Mouse (Mus musculus): Measurements from ENCODE around the gene Cdc45. TPM values are rescaled to one million over a fixed set of nuclear protein-coding genes. Genes with fewer than 3 reads are reported as not detected.

Gene Cdc45
- polyA plus RNA-seq, 1 experiment from 2014 or later = 8.9 TPM

DNA sequence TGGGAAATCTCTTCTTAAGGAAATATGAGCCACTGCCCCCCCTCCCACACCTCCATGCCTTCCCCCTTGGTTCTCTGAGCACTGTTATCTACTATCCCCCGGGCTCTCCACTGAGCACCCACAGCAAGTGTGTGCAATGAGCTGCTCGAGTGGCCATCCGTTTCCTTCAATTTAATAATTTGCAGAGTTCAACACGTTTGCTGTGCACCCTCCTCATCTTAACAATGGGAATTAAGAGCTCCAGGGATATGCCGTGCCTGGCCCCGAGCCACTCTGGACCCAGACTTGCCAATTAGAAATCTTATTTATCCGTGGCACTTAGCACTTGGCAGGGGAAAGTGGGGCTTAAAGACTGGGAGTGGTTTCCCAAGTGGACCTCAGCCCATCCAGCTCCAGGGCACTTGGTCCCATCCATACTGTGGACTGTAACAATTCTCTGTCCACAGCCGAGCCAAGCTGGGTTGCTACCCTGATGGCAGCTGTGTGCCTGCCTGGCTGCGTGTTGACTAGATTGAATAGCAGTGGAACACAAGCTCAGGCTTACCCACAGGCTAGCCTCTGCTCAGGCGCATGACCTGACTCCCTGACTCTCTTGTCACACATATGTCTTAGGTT, 59.8 kb downstream of the Cdc45 start:
- Histone ChIP-seq H3K4me2 (replicated peaks; ENCODE audit: low read depth) (no peak overlapping the region), H3K9ac (ENCODE audit: low read depth, low read length) (no peak overlapping the region), H3K27ac (ENCODE audit: low read depth, low read length) (no peak overlapping the region), H3K9me3 (ENCODE audit: control insufficient read depth) (no peaks in the 10 kb centered on the region), H3K27me3 (replicated peaks; ENCODE audit: control insufficient read depth, insufficient read depth, low read length) (no peaks in the 10 kb centered on the region), H3K4me1 (replicated peaks; ENCODE audit: control insufficient read depth, insufficient read depth, low read length) (no peaks in the 10 kb centered on the region; the same call in 1 of the 2 replicates), H3K4me3 (ENCODE audit: low read depth, low read length) (no peak overlapping the region), H3K36me3 (ENCODE audit: control insufficient read depth, insufficient read depth) (no peaks in the 10 kb centered on the region)
- no peak for ATAC-seq
- TF ChIP-seq CTCF (IDR thresholded peaks at IDR 0.05; ENCODE audit: low read depth) = no peak
- 72% methylated on average over 10 of the region's 10 CpGs for WGBS

GRCm38 (mm10) chr16:18751101-18751500, 60.7 kb downstream of the Cdc45 start:
- H3K36me3 ChIP-seq (ENCODE audit: control insufficient read depth, insufficient read depth) = no peaks in the 10 kb centered on the region
- no peak overlapping the region for H3K27ac ChIP-seq (ENCODE audit: low read depth, low read length)
- H3K27me3 ChIP-seq (replicated peaks; ENCODE audit: control insufficient read depth, insufficient read depth, low read length) = no peaks in the 10 kb centered on the region
- no peak overlapping the region for H3K4me3 ChIP-seq (ENCODE audit: low read depth, low read length)
- 62% methylated on average over 11 of the region's 11 CpGs for WGBS
- TF ChIP-seq CTCF (IDR thresholded peaks at IDR 0.05; ENCODE audit: low read depth) = no peak
- no peak overlapping the region for H3K4me2 ChIP-seq (replicated peaks; ENCODE audit: low read depth)
- no peak for ATAC-seq
- H3K9ac ChIP-seq (ENCODE audit: low read depth, low read length) = no peak overlapping the region
- H3K9me3 ChIP-seq (ENCODE audit: control insufficient read depth) = no peaks in the 10 kb centered on the region
- no peaks in the 10 kb centered on the region; the same call in 1 of the 2 replicates for H3K4me1 ChIP-seq (replicated peaks; ENCODE audit: control insufficient read depth, insufficient read depth, low read length)

DNA sequence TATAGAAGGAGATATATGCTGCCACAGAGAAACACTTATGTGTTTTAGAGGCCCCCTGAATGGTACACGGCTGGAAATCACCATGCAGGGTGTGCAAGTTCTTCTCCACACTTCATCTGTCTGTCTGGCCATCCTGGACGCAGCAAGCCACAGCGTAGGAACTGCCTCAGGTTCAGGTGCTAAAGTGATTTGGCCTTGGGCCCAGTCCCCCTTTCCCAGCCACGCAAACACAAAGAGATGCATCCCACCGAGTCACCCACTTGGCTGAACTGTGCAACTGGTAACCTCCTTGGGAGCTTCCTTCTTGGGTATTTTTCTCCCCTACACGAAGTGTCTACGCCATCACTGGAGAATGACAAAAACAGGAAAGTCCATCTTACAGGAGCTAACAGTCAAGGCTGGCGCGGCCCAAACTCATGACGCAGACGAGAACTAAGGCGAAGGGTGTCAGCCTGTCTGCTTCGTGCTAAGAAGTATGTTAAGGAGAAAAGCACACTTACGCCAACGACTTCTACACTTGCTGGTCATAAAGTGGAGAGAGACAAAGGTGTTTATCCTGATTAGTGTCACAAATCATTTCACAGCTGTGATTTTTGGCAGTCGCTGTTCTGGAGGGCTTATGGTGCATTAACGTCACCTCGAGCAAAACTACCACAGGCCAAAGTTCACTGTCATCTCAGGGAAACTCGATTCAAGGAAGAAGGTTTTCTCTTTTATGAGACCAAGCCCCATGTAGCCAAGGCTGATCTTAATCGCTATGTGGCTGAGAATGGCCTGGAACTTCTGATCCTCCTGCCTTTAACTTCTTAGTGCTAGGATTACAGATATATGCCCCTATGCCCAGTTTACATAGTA, 65.3 kb downstream of the Cdc45 start:
- Histone ChIP-seq H3K4me3 (ENCODE audit: low read depth, low read length) (no peak overlapping the region), H3K4me1 (replicated peaks; ENCODE audit: control insufficient read depth, insufficient read depth, low read length) (no peaks in the 10 kb centered on the region; the same call in 1 of the 2 replicates), H3K4me2 (replicated peaks; ENCODE audit: low read depth) (no peak overlapping the region), H3K36me3 (ENCODE audit: control insufficient read depth, insufficient read depth) (no peaks in the 10 kb centered on the region), H3K9ac (ENCODE audit: low read depth, low read length) (no peak overlapping the region), H3K9me3 (ENCODE audit: control insufficient read depth) (no peaks in the 10 kb centered on the region), H3K27me3 (replicated peaks; ENCODE audit: control insufficient read depth, insufficient read depth, low read length) (no peaks in the 10 kb centered on the region), H3K27ac (ENCODE audit: low read depth, low read length) (no peak overlapping the region)
- 58% methylated on average over 20 of the region's 20 CpGs for WGBS
- peak; percentile 61 for ATAC-seq
- TF ChIP-seq CTCF (IDR thresholded peaks at IDR 0.05; ENCODE audit: low read depth) = no peak

DNA sequence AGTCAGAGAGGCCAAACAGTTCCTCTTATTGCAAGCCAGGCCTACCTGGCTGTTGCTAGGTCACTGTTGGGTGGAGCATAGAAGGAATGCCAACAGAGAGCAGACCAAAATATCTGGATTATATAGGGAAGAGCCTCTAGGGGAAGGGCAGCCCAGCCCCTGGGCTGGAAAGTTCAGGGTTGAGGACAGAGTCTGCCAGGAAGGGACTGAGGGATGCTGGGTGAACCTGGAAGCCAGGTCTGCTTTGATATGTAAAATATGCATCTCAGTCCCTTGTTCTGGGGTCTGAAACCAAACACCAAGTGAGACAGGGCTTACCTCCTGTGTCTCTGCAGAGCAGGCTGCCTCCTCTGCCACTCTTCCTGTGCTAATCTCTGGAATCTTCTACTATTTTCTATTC, 73.5 kb downstream of the Cdc45 start:
- Histone ChIP-seq H3K27ac (ENCODE audit: low read depth, low read length) (no peak overlapping the region), H3K9me3 (ENCODE audit: control insufficient read depth) (no peaks in the 10 kb centered on the region), H3K4me1 (replicated peaks; ENCODE audit: control insufficient read depth, insufficient read depth, low read length) (no peaks in the 10 kb centered on the region), H3K4me2 (replicated peaks; ENCODE audit: low read depth) (no peak overlapping the region), H3K36me3 (ENCODE audit: control insufficient read depth, insufficient read depth) (no peaks in the 10 kb centered on the region), H3K9ac (ENCODE audit: low read depth, low read length) (no peak overlapping the region), H3K4me3 (ENCODE audit: low read depth, low read length) (no peak overlapping the region), H3K27me3 (replicated peaks; ENCODE audit: control insufficient read depth, insufficient read depth, low read length) (no peaks in the 10 kb centered on the region)
- TF ChIP-seq CTCF (IDR thresholded peaks at IDR 0.05; ENCODE audit: low read depth) = no peak
- ATAC-seq = no peak

DNA sequence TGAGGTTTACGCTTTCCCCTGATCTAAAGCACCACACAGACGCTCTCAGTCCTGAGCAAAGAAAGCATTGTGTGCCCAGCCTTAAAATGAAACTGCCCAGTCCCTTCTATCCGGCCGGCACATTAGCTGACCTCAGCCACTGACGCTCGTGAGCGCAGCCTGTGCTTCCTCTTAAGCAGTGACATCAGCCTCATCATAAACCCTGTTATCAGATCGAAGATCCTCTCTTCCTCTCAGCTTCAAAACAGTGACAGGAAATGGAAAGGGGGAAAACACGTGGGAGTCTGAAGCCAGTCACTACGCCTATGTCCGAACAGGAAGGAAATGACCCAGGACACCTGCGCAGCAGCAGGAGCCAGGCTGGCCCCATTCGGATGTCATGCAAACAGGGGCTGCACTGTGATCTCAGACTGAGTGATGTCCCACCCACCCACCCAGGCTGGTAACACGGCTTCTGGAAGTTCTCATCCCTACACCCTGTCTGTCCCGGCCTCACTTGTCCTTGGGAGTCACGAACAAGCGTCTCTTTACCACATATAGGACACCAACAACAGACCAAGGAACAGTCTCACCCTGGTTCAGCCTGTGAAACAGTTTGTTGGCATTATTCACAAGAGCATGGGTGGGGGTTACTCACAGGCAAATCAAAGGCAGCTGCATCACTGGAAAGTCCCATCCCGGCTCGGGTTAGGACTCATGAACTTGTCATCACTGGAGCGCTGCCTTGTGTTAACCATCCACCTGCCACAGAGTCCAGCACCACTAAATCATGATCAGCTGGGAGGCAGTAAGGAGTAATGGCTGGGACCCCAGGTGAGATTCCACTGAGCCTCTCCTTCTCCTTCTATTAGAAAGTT, 78.5 kb downstream of the Cdc45 start:
- H3K9ac ChIP-seq (ENCODE audit: low read depth, low read length) = no peak overlapping the region
- H3K4me2 ChIP-seq (replicated peaks; ENCODE audit: low read depth) = peak overlapping the region; percentile 37
- H3K9me3 ChIP-seq (ENCODE audit: control insufficient read depth) = no peaks in the 10 kb centered on the region
- ATAC-seq = peak; percentile 64
- TF ChIP-seq CTCF (IDR thresholded peaks at IDR 0.05; ENCODE audit: low read depth) = no peak
- WGBS = 41% methylated on average over 20 of the region's 20 CpGs
- H3K27ac ChIP-seq (ENCODE audit: low read depth, low read length) = no peak overlapping the region
- H3K4me3 ChIP-seq (ENCODE audit: low read depth, low read length) = peak overlapping the region; percentile 7; the same call in 1 of the 2 replicates
- no peaks in the 10 kb centered on the region for H3K36me3 ChIP-seq (ENCODE audit: control insufficient read depth, insufficient read depth)
- 0 out of 2 replicates have a peak, but pooled peaks cover 3% of the 10 kb centered on the region for H3K4me1 ChIP-seq (replicated peaks; ENCODE audit: control insufficient read depth, insufficient read depth, low read length)
- H3K27me3 ChIP-seq (replicated peaks; ENCODE audit: control insufficient read depth, insufficient read depth, low read length) = no peaks in the 10 kb centered on the region

DNA sequence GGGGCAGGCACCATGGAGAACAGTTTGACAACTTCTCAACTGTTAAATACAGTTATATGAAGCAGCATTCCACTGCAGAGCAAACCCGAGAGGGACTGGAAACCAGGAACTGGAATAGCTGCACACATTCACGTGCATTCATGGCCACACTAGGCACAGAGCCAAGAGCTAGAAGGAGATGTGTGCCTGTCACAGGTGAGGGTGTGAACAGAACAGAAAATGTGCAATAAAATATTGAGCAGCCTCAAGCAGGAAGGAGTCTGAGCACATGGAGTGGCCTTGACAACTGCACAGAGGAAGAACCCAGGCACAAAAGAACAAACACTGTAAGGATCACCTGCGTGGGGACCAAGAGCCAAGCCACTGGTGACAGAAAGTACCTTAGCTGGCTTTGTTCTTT, 81.1 kb downstream of the Cdc45 start:
- peak; percentile 70 for ATAC-seq
- H3K4me1 ChIP-seq (replicated peaks; ENCODE audit: control insufficient read depth, insufficient read depth, low read length) = 0 out of 2 replicates have a peak, but pooled peaks cover 3% of the 10 kb centered on the region
- no peak overlapping the region for H3K27ac ChIP-seq (ENCODE audit: low read depth, low read length)
- H3K4me2 ChIP-seq (replicated peaks; ENCODE audit: low read depth) = no peak overlapping the region
- TF ChIP-seq CTCF (IDR thresholded peaks at IDR 0.05; ENCODE audit: low read depth) = no peak
- no peaks in the 10 kb centered on the region for H3K9me3 ChIP-seq (ENCODE audit: control insufficient read depth)
- H3K27me3 ChIP-seq (replicated peaks; ENCODE audit: control insufficient read depth, insufficient read depth, low read length) = no peaks in the 10 kb centered on the region
- no peaks in the 10 kb centered on the region for H3K36me3 ChIP-seq (ENCODE audit: control insufficient read depth, insufficient read depth)
- WGBS = 34% methylated on average over 3 of the region's 3 CpGs
- no peak overlapping the region for H3K9ac ChIP-seq (ENCODE audit: low read depth, low read length)
- H3K4me3 ChIP-seq (ENCODE audit: low read depth, low read length) = no peak overlapping the region

Other genes starting within 250 kb of the Cdc45 start
- gene Tbx1, start 221.3 kb downstream of the Cdc45 start, polyA plus RNA-seq (2015; fragmentation: Nextera tagmentation; extraction: Ambion mirVana) = 0.93 and 1.0 TPM in 2 replicates
- 1.6 and 2.4 TPM in 2 replicates for gene Gp1bb, start 189.6 kb downstream of the Cdc45 start, polyA plus RNA-seq (2015; fragmentation: Nextera tagmentation; extraction: Ambion mirVana)
- 0.34 and 1.4 TPM in 2 replicates for gene Gm49601, start 185.6 kb downstream of the Cdc45 start, polyA plus RNA-seq (2015; fragmentation: Nextera tagmentation; extraction: Ambion mirVana)
- 24.7 and 25.4 TPM in 2 replicates for gene Sept5, start 182.0 kb downstream of the Cdc45 start, polyA plus RNA-seq (2015; fragmentation: Nextera tagmentation; extraction: Ambion mirVana)
- gene Cldn5, start 35.1 kb downstream of the Cdc45 start, polyA plus RNA-seq (2015; fragmentation: Nextera tagmentation; extraction: Ambion mirVana) = 23.1 and 25.3 TPM in 2 replicates
- 50.1 and 52.3 TPM in 2 replicates for gene Ufd1, start 208 bp downstream of the Cdc45 start, polyA plus RNA-seq (2015; fragmentation: Nextera tagmentation; extraction: Ambion mirVana)
- 18.3 and 25.8 TPM in 2 replicates for gene 2510002D24Rik, start 24.6 kb upstream of the Cdc45 start, polyA plus RNA-seq (2015; fragmentation: Nextera tagmentation; extraction: Ambion mirVana)
- not detected in 2 replicates for gene Gm28539, start 24.6 kb upstream of the Cdc45 start, polyA plus RNA-seq (2015; fragmentation: Nextera tagmentation; extraction: Ambion mirVana)
- 74.1 and 77.8 TPM in 2 replicates for gene Mrpl40, start 64.9 kb upstream of the Cdc45 start, polyA plus RNA-seq (2015; fragmentation: Nextera tagmentation; extraction: Ambion mirVana)
- gene Hira, start 65.0 kb upstream of the Cdc45 start, polyA plus RNA-seq (2015; fragmentation: Nextera tagmentation; extraction: Ambion mirVana) = 6.9 and 8.3 TPM in 2 replicates